Mouse (Mus musculus): Measurements from ENCODE around the gene Ehmt2.

DNA sequence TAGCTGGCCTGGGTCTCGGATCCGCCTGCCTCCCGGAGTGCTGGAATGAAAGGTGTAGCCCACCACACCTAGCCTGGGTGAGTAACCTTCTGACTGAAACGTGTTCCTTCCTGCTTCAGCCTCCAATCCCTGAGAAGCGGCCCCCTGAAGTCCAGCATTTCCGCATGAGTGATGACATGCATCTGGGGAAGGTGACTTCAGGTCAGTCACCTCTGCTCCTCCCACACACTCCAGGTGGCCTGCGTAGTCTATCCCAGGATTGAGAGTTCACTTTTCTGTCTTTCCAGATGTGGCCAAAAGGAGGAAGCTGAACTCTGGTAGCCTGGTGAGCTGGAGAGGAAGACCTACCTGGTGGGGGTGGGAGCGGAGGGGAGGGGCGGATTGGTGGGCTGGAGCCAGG lies 4.6 kb downstream of the Ehmt2 start:
- TF ChIP-seq GATA1 (IDR thresholded peaks at IDR 0.05; ENCODE audit: borderline replicate concordance, low read length), result no peak
- no peak for TF ChIP-seq FLI1 (IDR thresholded peaks at IDR 0.05; ENCODE audit: low read length)

Data from megakaryocyte, embryonic 14.5 days (primary cell).